Mouse (Mus musculus) brain, embryonic 18.5 days (tissue): ENCODE data around the gene Dhrs2.
A peak's percentile ranks its signal among the peaks of the same experiment; 100 is the strongest.

Experiments
- DNase-seq: peaks from one replicate; pipeline ENCODE4 v3.0.0-alpha.2; 2012; ENCODE audit warnings: low read depth, low spot score

Dhrs2 gene

DNA sequence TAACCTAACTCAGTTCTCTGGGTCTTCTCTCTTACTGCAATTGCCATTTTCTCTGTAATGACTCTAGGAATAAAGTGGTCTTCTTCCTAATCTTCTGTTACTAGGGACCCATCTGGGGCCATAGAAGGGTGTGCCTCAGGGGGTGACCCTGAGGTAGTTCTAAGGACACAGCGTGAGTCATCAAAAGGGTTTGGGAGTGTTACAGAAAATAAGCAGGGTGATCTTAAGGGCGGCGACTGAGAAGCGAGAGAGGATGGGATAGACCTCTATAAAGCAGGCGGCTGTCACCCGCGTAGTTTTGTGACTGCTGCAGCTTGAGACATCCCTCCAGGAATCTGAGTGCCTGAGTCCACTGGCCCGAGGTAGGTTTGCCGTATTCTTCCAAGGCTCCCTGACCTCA lies at the start of gene Dhrs2:
Dhrs2 (plus strand) TSS at position 301 of the 400 bp plus-strand sequence.
- no peak for DNase-seq

DNA sequence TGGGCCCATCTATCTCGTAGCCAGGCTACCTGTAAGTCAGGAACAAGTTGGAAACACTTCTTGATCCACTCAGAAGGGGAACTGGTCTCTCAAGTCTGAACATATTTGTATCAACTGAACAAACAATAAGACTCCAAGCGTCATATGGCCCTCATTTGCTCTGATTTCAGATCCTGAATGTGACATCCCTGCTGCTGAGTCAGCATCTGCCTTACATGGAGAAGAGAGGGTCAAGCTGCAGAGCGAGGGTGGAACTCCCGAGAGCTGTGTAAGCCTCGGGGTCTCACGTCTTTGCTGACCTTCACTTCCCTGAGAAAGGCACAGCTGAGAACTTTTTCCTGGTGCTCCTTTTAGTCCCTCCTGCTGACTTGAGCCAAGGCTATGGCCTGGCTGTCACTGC lies 47.6 kb upstream of the Dhrs2 start:
- no peak for DNase-seq

DNA sequence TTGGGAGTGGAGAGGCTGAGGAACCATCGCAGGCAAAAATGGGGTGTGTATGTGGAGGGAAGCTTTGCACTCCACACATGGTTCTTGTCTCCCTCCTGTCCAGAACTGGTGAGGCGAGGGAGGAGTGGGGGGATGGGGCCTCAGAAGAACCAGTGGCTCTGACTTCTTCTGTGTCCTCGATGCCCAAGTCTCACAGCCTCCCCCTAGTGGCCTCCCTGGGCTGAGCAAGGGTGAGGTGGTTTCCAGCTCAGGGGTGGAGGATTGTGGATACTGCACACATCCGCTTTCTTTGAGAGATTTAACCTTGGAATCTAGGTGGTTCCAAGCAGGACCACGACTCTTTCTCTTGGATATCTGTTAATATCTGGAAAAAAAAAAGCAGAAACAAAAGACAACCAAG lies 44.5 kb upstream of the Dhrs2 start:
- no peak for DNase-seq

DNA sequence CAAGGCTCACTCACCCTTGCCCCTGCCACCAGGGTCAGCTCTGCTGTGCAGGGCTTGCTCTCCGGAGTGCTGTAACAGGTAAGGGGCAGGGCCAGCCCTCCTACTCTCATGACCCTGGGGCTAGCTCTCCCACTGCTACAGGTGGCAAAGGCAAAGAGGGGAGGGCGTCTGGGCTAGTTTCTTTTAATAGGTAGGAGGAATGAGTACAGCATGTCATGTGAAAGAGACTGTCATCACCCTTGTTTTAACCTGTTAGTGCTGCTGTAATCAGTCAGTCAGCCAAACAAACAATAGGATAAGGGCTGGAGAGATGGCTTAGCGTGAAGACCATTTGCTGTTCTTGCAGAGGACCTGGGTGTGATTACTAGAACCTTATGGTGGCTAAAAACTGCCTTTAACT lies 40.9 kb upstream of the Dhrs2 start:
- DNase-seq: no peak

DNA sequence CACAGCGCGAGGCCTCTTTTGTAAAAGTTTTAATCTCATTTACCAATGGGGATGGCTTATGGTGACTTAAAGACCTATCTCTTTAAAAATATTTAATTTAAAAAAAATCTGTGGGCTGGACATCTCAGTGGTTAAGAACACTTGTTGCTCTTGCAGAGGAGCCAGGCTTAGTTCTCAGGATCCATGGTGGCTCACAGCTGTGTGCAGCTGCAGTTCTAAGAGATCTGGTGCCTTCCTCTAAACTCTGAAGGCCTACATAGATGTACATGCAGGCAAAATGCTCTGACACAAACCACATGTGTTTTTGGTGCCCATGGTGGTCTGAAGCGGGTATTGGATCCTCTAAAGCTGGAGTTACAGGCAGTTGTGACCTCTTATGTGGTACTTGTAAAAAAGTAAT lies 38.6 kb upstream of the Dhrs2 start:
- no peak for DNase-seq

DNA sequence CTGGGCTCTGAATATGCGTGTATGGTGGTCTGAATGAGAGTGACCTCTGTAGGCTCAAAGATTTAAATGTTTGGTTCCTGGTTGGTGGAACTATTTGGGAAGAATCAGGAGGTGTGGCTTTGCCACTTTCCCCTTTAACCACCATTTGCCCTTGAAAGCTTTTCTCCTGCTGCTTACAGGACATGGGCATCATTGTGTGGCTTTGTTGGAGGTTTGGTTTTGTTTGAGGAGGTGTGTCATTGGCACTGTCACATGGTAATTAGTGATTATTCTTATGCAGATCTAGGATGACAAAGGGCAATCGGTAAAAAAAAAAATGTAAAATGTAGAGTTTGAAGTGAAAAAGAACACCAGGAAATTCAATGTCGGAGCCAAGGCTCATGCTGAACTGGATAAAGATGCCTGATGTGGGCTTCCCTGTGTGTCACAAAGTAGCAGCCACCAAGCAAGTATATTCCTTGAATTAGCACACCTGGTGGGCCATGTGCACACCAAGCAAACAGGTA lies 37.1 kb upstream of the Dhrs2 start:
- no peak for DNase-seq

DNA sequence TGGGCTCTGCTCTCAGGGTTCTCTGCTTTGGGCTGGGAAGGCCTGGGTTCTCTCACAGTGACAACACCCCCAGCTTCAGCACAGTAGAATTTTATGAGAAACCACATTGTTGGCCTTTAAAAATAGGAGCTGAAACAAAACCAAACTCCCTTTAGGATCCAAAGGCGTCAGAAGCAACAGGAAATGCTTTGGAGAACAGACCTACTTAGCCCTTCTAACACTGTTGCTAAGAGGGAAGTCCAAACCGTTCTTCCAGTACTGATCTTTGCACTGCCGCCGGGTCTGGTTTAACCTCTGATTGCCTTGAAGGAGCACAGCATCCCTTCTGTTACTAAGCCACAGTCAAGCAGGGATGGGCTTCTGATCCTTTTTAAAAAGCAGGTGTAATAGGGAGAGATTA lies 33.3 kb upstream of the Dhrs2 start:
- DNase-seq: no peak

DNA sequence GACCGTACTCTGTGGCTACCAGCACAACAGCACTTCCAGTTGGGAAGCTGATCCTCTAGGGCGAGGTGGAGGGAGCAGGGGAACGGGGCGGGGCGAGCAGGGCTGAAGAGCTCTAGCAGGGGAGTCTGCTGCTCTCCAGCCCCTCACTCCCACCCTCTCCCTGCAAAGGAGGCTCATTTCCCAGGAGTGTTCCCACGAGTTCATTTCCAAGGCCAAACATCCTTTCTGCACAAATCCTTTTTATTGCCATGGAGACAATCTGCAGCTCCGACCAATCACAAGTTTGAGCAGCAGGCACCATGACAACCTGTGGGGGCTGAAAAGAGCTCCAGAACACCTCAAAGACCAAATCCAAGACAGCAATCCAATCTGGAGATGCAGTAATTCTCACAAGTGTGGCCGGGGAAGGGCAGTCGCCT lies 32.4 kb upstream of the Dhrs2 start:
- DNase-seq: peak; percentile 71

DNA sequence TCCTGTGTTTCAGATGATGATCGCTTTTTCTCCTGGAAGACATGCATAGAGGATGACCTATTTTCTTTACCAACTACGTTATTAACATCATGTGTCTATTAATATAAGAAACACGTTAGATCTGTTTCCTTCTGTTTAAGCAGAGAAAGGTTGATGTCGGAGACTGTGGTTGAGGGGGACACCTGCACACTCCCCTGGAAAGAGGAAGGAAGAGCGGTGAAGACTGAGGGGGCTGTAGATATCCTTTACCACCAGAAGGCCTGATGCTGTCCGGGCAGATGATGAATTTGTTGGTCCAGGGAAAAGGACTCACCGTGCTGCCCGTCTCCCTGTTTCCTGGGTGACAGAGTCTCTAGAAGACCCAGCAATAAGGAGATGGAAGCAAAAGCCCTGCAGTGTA lies 28.5 kb upstream of the Dhrs2 start:
- DNase-seq: no peak

DNA sequence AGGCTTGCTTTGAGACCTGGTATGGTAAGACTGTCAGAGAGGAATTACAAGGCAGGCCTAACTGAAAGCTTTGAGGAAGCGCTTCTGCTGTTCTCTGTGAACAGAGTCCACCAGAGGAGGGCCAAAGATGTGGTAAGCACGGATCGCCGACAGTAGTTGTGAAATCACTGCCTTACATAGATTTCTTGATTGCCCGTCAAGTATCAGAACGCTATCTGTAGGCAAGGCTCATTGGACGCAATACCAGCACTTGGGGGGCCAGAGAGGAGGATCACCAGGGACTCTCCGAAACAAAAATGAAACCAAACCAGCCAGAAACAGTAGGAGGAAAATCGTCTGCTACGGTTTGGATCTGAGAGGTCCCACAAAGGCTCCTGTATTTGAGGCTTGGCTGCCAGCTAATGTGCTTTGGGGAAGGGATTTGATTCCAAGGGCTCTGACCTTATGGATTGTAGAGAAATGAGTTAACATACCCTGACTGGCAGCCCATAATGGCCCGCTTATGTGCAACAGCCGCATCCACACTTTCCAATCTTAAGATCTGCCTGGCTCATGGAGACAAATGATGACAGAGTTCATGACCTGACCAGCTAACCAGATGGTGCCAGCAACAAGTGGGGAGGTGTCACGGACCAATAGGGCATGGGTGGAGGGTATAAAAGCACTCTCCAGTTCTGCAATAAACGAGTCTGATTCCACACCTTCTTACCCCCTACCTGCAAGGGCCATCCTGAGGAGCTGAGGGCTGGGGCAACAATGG lies 27.8 kb upstream of the Dhrs2 start:
- DNase-seq: no peak

DNA sequence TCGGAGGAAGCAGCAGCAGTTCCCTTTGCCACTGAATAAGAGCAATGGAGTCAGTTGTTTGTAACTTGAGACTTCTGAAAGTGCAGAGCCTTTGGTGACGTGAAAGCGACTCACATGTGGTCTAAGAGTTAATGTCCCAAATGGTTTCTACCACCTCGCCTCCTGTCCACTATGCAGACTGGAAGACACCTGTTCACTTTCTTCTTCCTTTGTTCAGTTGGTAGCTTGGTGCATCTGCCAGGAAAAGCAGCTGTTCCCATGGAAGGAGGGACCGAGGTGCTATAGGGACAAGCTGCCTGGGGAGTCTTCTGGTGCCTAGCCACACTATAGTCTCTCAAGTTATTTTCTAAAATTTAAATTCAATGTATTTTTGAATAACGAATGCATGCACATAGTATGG lies 27.0 kb upstream of the Dhrs2 start:
- DNase-seq: no peak

DNA sequence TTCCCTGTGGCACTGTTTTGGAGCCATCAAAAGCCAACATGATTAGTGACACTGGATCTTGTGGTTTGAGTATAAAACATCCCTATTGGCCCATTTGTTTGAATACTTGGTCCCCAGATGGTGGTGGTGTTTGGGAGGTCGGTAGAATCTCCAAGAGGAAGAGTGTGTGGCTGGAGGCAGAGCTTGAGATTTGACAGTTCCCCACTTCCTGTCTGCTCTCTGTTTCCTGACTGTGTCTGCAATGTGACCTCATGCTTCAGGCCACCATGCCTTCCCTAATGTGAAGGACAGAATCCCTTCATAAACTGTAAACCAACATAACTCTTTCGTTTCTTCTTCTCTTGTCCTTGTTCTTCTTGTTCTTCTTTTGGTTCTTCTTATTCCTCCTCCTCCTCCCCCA lies 24.7 kb upstream of the Dhrs2 start:
- DNase-seq: no peak

DNA sequence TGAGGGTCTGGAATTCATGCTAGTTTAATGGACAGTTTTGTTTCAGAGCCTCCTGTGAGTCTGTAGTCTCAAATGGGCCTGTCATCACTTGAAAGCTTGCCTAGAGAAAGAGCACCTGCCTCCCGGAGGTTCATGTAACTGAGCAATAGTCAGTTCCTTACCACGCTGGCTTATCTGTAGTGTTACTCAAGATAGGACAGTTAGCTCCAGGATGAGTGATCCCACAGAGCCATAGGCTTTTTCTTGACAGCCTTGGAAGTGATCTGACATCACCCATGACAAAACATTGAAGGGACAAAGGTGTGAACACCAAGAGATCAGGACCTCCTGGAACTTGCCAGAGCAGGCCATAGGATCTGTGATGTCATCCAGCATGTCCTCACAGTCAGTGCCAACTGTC lies 23.6 kb upstream of the Dhrs2 start:
- no peak for DNase-seq

DNA sequence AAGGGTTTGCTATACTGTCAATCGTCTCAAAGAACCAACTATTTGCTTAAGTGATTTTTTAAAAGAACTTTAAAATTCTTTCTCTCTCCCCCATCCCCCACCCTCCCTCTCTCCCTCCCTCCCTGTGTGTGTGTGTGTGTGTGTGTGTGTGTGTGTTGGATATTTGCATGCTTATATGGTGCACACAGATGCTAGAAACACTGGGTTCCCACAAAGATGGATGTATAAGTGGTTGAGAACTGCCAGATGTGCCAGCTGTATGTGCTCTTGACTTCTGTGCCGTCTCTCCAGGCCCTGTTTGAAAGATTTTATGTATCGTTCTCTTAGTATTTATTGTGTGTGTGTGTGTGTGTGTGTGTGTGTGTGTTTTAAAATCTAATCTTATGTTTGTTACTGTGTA lies 17.3 kb upstream of the Dhrs2 start:
- DNase-seq: no peak

DNA sequence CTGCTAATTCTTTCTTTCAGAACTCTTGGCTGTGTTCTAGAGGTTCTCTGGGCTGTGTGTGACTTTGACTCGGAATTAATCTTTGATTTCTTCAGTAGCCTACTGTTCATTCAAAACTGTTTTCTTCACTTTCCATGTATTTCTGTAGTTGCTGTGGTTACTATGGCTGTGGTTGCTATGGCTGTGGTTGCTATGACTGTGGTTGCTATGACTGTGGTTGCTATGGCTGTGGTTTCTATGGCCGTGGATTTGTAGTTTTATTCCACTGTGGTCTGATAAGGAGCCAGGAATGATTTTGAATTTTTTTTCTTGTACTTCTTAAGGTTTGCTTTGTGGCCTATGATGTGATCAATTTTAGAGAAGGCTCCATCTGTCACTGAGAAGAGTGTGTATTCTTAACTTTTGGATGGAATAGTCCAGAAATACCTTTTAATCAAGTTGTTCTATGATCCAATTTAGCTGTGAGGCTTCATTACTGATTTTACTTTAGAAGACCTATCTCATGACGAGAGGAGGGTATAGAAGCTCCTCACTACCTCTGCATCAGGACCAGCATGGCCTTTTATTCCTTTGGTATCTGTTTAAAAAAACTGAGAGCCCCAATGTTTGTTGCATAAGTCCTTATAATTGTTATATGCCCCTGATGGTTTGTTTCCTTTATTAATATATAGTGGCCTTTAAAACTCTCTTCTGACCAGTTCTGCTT lies 16.6 kb upstream of the Dhrs2 start:
- DNase-seq: peak; percentile 79

DNA sequence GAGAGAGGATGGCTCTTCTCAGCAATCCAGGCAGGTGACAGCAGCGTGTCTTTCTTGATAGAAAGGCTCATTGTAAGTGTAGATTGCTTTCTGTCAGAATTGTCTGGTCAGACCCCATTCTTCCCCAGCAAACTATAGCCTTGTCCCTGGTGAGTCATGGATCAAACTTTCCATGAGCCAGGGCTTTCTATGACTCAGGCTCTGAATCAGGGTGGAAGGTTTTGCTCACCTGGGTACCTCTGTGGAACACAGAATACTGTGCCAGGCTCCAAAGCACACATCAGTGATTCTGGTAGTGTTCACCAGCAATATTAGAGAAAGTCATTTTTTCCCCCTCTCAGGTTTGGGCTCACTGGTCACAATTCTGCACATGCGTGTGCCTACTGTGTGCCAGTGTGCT lies 13.5 kb upstream of the Dhrs2 start:
- DNase-seq: no peak

DNA sequence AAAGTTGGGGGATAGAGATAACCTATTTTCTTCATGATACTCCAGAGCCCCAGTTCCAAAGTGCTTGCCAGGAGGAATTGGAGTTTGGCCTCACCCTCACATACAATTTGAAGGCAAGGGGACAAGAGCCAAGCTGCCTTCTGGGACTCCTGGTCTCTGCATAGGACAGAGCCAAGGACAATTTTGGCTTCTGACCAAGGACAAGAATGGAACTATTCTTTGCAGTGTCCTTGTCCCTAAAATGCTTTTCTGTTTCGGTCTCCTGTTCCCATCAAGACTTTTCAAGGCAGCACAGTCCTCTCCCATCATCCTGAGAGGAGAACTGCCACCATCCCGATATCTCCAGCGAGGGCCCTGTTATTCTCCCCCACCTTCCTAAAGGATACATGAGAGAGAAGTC lies 8.2 kb upstream of the Dhrs2 start:
- DNase-seq: no peak

DNA sequence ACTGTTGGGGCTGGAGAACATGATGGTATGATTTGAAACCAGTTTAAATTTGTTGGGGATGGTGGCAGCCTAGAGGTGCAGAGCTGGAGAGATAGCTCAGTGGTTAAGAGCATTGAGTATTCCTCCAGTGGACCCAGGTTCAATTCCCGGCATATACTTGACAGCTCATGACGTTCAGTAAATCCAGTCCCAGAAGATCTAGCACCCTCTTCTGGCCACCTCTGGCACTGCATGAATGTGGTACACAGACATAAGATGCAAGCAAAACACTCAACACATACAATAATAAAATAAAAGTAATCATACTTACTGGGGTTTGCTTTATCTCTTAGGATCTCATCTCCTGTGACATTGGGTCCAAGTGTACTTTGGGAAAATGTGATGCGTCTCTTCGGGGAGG lies 7.3 kb upstream of the Dhrs2 start:
- no peak for DNase-seq

DNA sequence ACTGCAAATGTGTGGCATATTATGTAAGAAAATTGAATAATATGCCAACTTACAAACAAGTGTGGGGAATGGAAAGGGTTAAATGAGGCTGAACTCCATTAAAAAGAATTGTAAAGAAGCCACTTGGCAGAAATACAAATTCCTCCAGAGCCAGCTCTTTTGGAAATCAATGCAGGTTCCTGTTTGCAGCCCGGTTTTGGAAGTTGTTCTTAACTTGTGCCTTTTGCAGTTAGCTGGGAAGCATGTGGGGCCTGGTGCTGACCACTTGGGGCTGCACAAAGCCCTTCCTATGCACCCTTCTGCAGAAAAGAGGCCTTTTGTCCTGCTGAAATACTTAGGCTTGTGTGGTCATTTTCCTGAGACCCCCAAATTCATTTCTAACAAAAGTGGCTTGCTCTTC lies 1.4 kb downstream of the Dhrs2 start:
- no peak for DNase-seq

DNA sequence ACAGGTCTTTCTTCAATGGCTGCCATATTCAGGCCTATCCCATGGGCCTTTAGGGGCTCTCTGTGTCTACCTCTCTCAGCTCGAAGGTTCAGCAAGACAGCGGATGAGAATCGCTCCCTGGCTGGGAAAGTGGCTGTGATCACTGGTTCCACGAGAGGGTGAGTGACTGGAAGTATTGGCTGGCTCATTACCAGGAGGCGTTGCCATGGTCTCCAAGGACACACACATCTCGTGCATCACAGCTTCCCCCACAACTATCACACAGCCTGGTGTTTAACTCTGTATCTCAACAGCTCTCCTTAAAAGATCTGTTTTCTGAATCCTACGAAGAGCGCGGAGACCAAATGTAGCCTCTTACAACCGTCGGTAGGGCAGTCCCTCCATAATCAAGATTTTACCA lies 12.8 kb downstream of the Dhrs2 start:
- no peak for DNase-seq

DNA sequence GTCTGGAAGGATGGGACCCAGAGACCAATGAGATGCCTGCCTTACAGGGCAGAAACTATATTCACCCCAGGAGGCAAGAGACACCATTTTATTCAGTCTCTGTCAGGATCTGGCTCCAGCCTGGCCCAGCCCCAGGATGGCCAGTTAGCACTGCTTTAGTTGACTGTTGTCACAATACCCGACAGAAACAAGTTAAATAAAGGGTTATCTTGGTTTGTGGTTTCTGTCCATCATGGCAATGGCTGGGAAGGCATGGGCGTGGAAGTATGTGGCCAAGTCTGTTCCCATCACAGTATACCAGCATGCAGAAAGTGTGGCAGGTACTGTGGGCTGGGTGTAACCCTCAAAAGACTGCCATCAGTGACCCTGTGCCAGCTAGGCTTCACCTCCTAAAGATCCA lies 14.9 kb downstream of the Dhrs2 start:
- DNase-seq: no peak

DNA sequence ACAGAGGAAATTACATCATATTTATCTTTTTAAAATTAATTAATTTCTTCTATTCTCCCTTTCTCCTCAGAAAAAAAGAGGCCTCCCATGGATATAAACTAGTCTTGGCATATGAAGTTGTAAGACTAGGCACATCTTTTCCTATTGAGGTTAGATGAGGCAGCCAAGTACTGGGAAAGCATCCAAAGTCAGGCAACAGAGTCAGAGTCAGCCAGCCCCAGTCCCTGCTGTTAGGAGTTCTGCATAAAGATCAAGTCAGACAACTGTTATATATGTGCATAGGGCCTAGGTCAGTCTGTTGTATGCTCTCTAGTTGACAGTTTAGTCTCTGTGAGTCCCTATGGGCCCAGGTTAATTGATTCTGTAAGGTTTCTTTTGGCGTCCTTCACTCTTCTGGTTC lies 20.9 kb downstream of the Dhrs2 start:
- no peak for DNase-seq

DNA sequence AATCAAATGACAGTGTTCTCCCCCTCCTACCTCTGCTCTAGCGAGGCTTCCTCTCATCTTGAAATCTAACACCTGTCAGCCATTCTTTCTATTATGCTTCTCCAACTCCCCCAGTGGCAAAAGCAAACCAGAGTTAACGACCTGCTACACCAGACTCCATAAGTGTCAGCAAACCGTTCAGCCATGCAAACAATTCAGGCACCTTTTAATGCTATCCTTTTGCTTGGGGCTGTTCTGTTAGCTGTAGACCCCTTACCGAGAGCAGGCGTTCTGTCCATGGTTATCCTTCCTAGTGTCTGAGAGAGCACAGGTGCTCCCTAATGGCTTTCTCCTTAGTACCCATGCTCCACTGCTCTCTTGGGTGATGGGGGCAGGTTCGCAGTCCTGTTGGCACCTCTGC lies 25.4 kb downstream of the Dhrs2 start:
- DNase-seq: no peak
